9 mouse cellular contexts compared by ENCODE assay signal in genomic region chr11:31694801-31695200, GRCm38 (mm10). TPM values are rescaled to one million over a fixed set of nuclear protein-coding genes. Genes with fewer than 3 reads are reported as not detected.
DNase-seq lines count a peak whose midpoint lies in the region; ATAC-seq and TF ChIP-seq lines count a peak whose summit lies in the region.
"Had no signal": no experiment of that assay in that cellular context is flagged by ENCODE, and none has a peak within 500 bp of the region (broad histone marks: within the 10 kb centered on the region; RNA-seq: fewer than 3 reads in every experiment).

No protein-coding gene starts in this region.

- no peak for DNase-seq in limb, embryonic 10.5 days (ENCODE audit: low spot score)
- DNase-seq in left cerebral cortex, postnatal 4 days = peak; percentile 90
- DNase-seq in telencephalon, adult 2 months (ENCODE audit: low read depth, low spot score) = peak; percentile 92
- DNase-seq in urinary bladder, postnatal 36 days (ENCODE audit: low spot score in 2 of 2) = no peak
- DNase-seq in heart, adult 2 months = no peak
- DNase-seq in kidney, postnatal 14 days = no peak
- DNase-seq: kidney, postnatal 25 days had no signal

- intact Hi-C loops in left cerebral cortex, postnatal 4 days (cut with DNase I) = no loop called here
- intact Hi-C loops in heart, adult 2 months (cut with DNase I) = no loop called here

- ATAC-seq in limb, embryonic 13.5 days (ENCODE audit: low FRiP score, low read depth) = peak; percentile 63; the same call in 1 of the 2 replicates
- peak; percentile 94 for ATAC-seq in hindbrain, embryonic 16.5 days

- peaks cover under 1% of the 10 kb centered on the region; the same call in 1 of the 2 replicates for H3K4me1 ChIP-seq in limb, embryonic 13.5 days
- H3K4me1 ChIP-seq in limb, embryonic 10.5 days = peaks cover 5% of the 10 kb centered on the region; the same call in 1 of the 2 replicates
- peaks cover 6% of the 10 kb centered on the region for H3K4me1 ChIP-seq in hindbrain, embryonic 16.5 days (ENCODE audit: control insufficient read depth, insufficient read depth, low read depth, low read length)
- H3K4me1 ChIP-seq in heart, adult 2 months (ENCODE audit: control insufficient read depth, insufficient read depth, low read length) = no peaks in the 10 kb centered on the region

- no peak overlapping the region for H3K9ac ChIP-seq in limb, embryonic 13.5 days
- peak overlapping the region; percentile 46; the same call in 1 of the 2 replicates for H3K9ac ChIP-seq in hindbrain, embryonic 16.5 days (ENCODE audit: low read depth, low read length)
- no peak overlapping the region for H3K9ac ChIP-seq in heart, adult 2 months (ENCODE audit: low read depth, low read length)

- H3K27me3 ChIP-seq in limb, embryonic 13.5 days = no peaks in the 10 kb centered on the region
- H3K27me3 ChIP-seq in limb, embryonic 10.5 days (ENCODE audit: low read depth, poor library complexity, severe bottlenecking) = no peaks in the 10 kb centered on the region
- no peaks in the 10 kb centered on the region for H3K27me3 ChIP-seq in hindbrain, embryonic 16.5 days (replicated peaks; ENCODE audit: control insufficient read depth, insufficient read depth, low read length)
- no peaks in the 10 kb centered on the region for H3K27me3 ChIP-seq in heart, adult 2 months (ENCODE audit: control insufficient read depth, insufficient read depth, low read length)

- no peak overlapping the region for H3K27ac ChIP-seq in limb, embryonic 13.5 days
- H3K27ac ChIP-seq in limb, embryonic 10.5 days = no peak overlapping the region
- H3K27ac ChIP-seq in hindbrain, embryonic 16.5 days (ENCODE audit: low read depth, low read length) = peak overlapping the region; percentile 79
- H3K27ac ChIP-seq in heart, adult 2 months = no peak overlapping the region

- TF ChIP-seq POLR2A in heart, adult 2 months (IDR thresholded peaks at IDR 0.05; ENCODE audit: insufficient read depth, low read depth, low read length) = no peak

- 89% methylated on average over 4 of the region's 4 CpGs for WGBS in limb, embryonic 13.5 days
- 91% methylated on average over 4 of the region's 4 CpGs for WGBS in limb, embryonic 10.5 days
- 48% methylated on average over 4 of the region's 4 CpGs for WGBS in hindbrain, embryonic 16.5 days
- 74% methylated on average over 4 of the region's 4 CpGs for WGBS in heart, adult 2 months

- H3K79me2 ChIP-seq in heart, adult 2 months (replicated peaks; ENCODE audit: control insufficient read depth, insufficient read depth, low read length) = no peaks in the 10 kb centered on the region

- no peak overlapping the region for H3K4me2 ChIP-seq in limb, embryonic 13.5 days (replicated peaks)
- peak overlapping the region; percentile 35 for H3K4me2 ChIP-seq in hindbrain, embryonic 16.5 days (ENCODE audit: low read length)

- TF ChIP-seq EP300 in heart, adult 2 months (IDR thresholded peaks at IDR 0.05; ENCODE audit: insufficient read depth, low read depth, low read length) = no peak

- no peak for TF ChIP-seq CTCF in heart, adult 2 months (IDR thresholded peaks at IDR 0.05)

- no peak overlapping the region for H3K4me3 ChIP-seq in limb, embryonic 13.5 days
- H3K4me3 ChIP-seq in limb, embryonic 10.5 days = no peak overlapping the region
- H3K4me3 ChIP-seq in hindbrain, embryonic 16.5 days (ENCODE audit: low read length) = no peak overlapping the region
- H3K4me3 ChIP-seq in heart, adult 2 months = no peak overlapping the region

- no peaks in the 10 kb centered on the region for H3K36me3 ChIP-seq in limb, embryonic 13.5 days
- H3K36me3 ChIP-seq in limb, embryonic 10.5 days = no peaks in the 10 kb centered on the region
- H3K36me3 ChIP-seq in hindbrain, embryonic 16.5 days (ENCODE audit: control insufficient read depth, insufficient read depth, low read length) = no peaks in the 10 kb centered on the region
- H3K36me3 ChIP-seq in heart, adult 2 months (ENCODE audit: control insufficient read depth, insufficient read depth, low read length) = no peaks in the 10 kb centered on the region

- H3K9me3 ChIP-seq in limb, embryonic 13.5 days = peaks cover 3% of the 10 kb centered on the region; the same call in 1 of the 2 replicates
- no peaks in the 10 kb centered on the region for H3K9me3 ChIP-seq in limb, embryonic 10.5 days (replicated peaks)
- H3K9me3 ChIP-seq in hindbrain, embryonic 16.5 days (ENCODE audit: control insufficient read depth, low read length) = no peaks in the 10 kb centered on the region

RNA-seq across cellular contexts. Expression of gene Bod1, which starts 23.1 kb away (rescaled TPM):
- polyA plus RNA-seq in limb, embryonic 13.5 days (2015; fragmentation: Nextera tagmentation; extraction: Ambion mirVana) = 108 and 109 TPM in 2 replicates
- polyA plus RNA-seq in limb, embryonic 10.5 days (2016; fragmentation: Nextera tagmentation; extraction: Ambion mirVana) = 108 and 118 TPM in 2 replicates
- polyA plus RNA-seq in hindbrain, embryonic 16.5 days (2015; fragmentation: Nextera tagmentation; extraction: Ambion mirVana) = 123 and 125 TPM in 2 replicates
- total RNA-seq in left cerebral cortex, postnatal 4 days (2021) = 10 to 100 TPM; 96.7 to 99.4 TPM
- total RNA-seq in heart, adult 2 months (2021) = 100 to 1,000 TPM; 125 to 140 TPM
- 105 and 181 TPM in 2 replicates for polyA plus RNA-seq in heart, adult 2 months (2012; rRNA removed)

Comparison
In these comparisons a context has a peak if more than half of its experiments do, and no peak if none do; other contexts are left out.
1. DNase-seq: peak in left cerebral cortex, postnatal 4 days (single experiment) and telencephalon, adult 2 months (single experiment); none in limb, embryonic 10.5 days (single experiment), urinary bladder, postnatal 36 days (0 of 2), heart, adult 2 months (0 of 2) and kidney, postnatal 14 days (single experiment).